Mouse (Mus musculus) gonadal fat pad, adult 2 months (tissue): ENCODE results near the gene Sec61b. TPM values are rescaled to one million over a fixed set of nuclear protein-coding genes. Genes with fewer than 3 reads are reported as not detected.

Experiments used
- DNase-seq: peaks from one replicate; pipeline ENCODE4 v3.0.0-alpha.2; 2012; ENCODE audit warnings: low read depth
- polyA plus RNA-seq: library from polyadenylated mRNA; depleted of rRNA; stranded (reverse); fragments of >200 nt; gene quantifications from 2 replicates; pipeline ENCODE4 v1.2.3, GENCODE M21; 2012; rRNA removed

Sec61b gene
- polyA plus RNA-seq, 1 experiment, result 329 TPM

- no peak for DNase-seq
Observed at GRCm38 (mm10) chr4:47480576-47480975, 6.1 kb downstream of the Sec61b start.

GRCm38 (mm10) chr4:47491243-47491642 lies 16.8 kb downstream of the Sec61b start:
- no peak for DNase-seq

- DNase-seq, result no peak
Observed at GRCm38 (mm10) chr4:47492311-47493086, 18.0 kb downstream of the Sec61b start.

GRCm38 (mm10) chr4:47493456-47493855 lies 19.0 kb downstream of the Sec61b start:
- DNase-seq, result no peak

- DNase-seq, result no peak
Observed at GRCm38 (mm10) chr4:47494137-47494536, 19.7 kb downstream of the Sec61b start.

GRCm38 (mm10) chr4:47494686-47495085 lies 20.2 kb downstream of the Sec61b start:
- no peak for DNase-seq

- DNase-seq, result no peak
Observed at GRCm38 (mm10) chr4:47497811-47498385, 23.4 kb downstream of the Sec61b start.

GRCm38 (mm10) chr4:47499121-47499545 lies 24.7 kb downstream of the Sec61b start:
- DNase-seq, result no peak

- no peak for DNase-seq
Observed at GRCm38 (mm10) chr4:47502546-47502971, 28.1 kb downstream of the Sec61b start.

GRCm38 (mm10) chr4:47503045-47503444 lies 28.6 kb downstream of the Sec61b start:
- DNase-seq, result no peak

- DNase-seq, result no peak
Observed at GRCm38 (mm10) chr4:47504841-47505517, 30.5 kb downstream of the Sec61b start.

GRCm38 (mm10) chr4:47518551-47519181 lies 44.2 kb downstream of the Sec61b start:
- no peak for DNase-seq

GRCm38 (mm10) chr4:47520076-47520475 lies 45.6 kb downstream of the Sec61b start:
- DNase-seq, result no peak

- DNase-seq, result no peak
Observed at GRCm38 (mm10) chr4:47521884-47522605, 47.6 kb downstream of the Sec61b start.

- no peak for DNase-seq
Observed at GRCm38 (mm10) chr4:47529866-47530265, 55.4 kb downstream of the Sec61b start.

Other genes with a start within 250 kb of the Sec61b start
- gene Tgfbr1, start 121.4 kb upstream of the Sec61b start, polyA plus RNA-seq, result 14.2 and 16.1 TPM in 2 replicates
- gene Alg2, start 325 bp upstream of the Sec61b start, polyA plus RNA-seq, result 23.7 and 25.7 TPM in 2 replicates